Mouse (Mus musculus) B cell, adult 2 months (primary cell): ENCODE results near the gene Tbce.

Experiments used
- DNase-seq, 2 experiments: peaks; one replicate each; pipeline ENCODE4 v3.0.0; 2022

Tbce gene

GRCm38 (mm10) chr13:13965388-13965964 is 74.0 kb downstream of the Tbce start:
- no peak for DNase-seq

GRCm38 (mm10) chr13:13961046-13961445 is 78.4 kb downstream of the Tbce start:
- no peak for DNase-seq

GRCm38 (mm10) chr13:13960211-13960610 is 79.2 kb downstream of the Tbce start:
- DNase-seq = no peak

- no peak for DNase-seq
These were observed 82.8 kb downstream of the Tbce start for GRCm38 (mm10) chr13:13956686-13957085.

- peak; percentile 59 for DNase-seq
These were observed 84.5 kb downstream of the Tbce start for GRCm38 (mm10) chr13:13954931-13955330.

- DNase-seq = peak; percentile 92 to 94
These were observed 85.3 kb downstream of the Tbce start, which contains the start of gene B3galnt2 for GRCm38 (mm10) chr13:13953874-13954832. Gene B3galnt2, plus strand, starts transcription at chr13:13954469.
